Mouse (Mus musculus): ENCODE data around the gene Adprm. TPM values are rescaled to one million over a fixed set of nuclear protein-coding genes. Genes with fewer than 3 reads are reported as not detected.
A peak's percentile ranks its signal among the peaks of the same experiment; 100 is the strongest.

Adprm gene
- polyA plus RNA-seq, 1 experiment from 2014 or later, result 26.5 TPM

DNA sequence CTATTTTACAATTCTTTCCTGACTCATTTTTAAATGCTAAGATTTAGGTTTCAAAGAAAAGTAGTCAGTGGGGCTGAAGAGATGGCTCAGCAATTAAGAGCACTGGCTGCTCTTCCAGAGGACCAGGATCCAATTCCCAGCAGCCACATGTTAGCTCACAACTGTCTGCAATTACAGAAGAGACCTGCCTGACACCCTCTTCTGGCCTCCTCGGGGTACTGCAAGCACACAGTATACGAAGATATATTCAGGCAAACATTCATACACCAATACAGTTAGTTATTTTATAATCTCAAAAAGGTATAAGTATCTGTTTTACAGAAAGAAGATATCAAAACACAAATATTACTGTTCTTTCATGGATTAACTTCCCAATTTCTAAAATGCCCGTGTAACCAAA, 12.6 kb downstream of the Adprm start:
- Histone ChIP-seq H3K27ac (ENCODE audit: low read depth, low read length) (no peak overlapping the region), H3K4me3 (ENCODE audit: low read depth, low read length) (no peak overlapping the region), H3K4me2 (replicated peaks; ENCODE audit: low read depth) (no peak overlapping the region), H3K36me3 (ENCODE audit: control insufficient read depth, insufficient read depth) (peaks cover 36% of the 10 kb centered on the region), H3K4me1 (replicated peaks; ENCODE audit: control insufficient read depth, insufficient read depth, low read length) (0 out of 2 replicates have a peak, but pooled peaks cover under 1% of the 10 kb centered on the region), H3K9me3 (ENCODE audit: control insufficient read depth) (no peaks in the 10 kb centered on the region), H3K9ac (ENCODE audit: low read depth, low read length) (no peak overlapping the region), H3K27me3 (replicated peaks; ENCODE audit: control insufficient read depth, insufficient read depth, low read length) (no peaks in the 10 kb centered on the region)
- 0 out of 2 replicates have a peak, but pooled peaks have one; percentile 36 for TF ChIP-seq CTCF (IDR thresholded peaks at IDR 0.05; ENCODE audit: low read depth)
- 89% methylated on average over 3 of the region's 3 CpGs for WGBS
- no peak for ATAC-seq

DNA sequence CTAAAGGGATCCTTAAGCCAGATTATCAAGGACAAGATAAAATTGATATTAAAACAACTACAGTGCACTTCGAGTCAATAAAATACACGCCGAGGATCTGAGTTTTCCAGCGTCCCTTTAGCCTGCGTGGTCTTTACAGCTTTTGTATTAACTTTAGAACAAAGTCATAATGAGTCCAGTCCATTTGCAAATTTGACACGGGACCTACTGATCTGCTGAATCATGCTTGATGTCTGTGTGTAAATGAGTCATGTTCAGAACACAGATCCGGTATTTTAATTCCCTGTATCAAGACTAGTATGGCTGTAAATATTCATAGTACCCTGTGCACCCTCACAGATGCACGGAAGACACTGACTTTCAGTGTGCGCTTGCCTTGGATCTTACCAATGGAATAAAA, 15.5 kb downstream of the Adprm start:
- ATAC-seq, result no peak
- no peak for TF ChIP-seq CTCF (IDR thresholded peaks at IDR 0.05; ENCODE audit: low read depth)

DNA sequence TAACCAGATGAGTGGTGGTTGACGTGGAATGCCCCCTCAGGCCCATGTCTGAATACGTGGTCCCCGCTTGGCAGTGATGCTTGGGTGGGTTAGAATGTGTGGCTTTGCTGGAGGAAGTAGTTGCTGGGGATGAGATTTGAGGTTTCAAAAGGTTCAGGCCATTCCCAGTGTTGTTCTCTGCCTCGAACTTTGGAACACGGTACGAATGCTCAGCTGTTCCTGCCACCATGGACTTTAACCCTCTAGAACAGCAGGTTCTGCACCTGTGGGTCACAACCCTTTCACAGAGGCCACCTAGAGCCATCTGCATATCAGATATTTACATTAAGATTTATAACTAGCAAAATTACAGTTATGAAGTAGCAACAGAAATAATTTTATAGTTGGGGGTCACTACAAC, 16.2 kb downstream of the Adprm start:
- no peaks in the 10 kb centered on the region for H3K27me3 ChIP-seq (replicated peaks; ENCODE audit: control insufficient read depth, insufficient read depth, low read length)
- peaks cover 25% of the 10 kb centered on the region for H3K36me3 ChIP-seq (ENCODE audit: control insufficient read depth, insufficient read depth)
- no peaks in the 10 kb centered on the region for H3K9me3 ChIP-seq (ENCODE audit: control insufficient read depth)
- H3K9ac ChIP-seq (ENCODE audit: low read depth, low read length), result no peak overlapping the region
- WGBS, result 62% methylated on average over 6 of the region's 6 CpGs
- H3K4me3 ChIP-seq (ENCODE audit: low read depth, low read length), result no peak overlapping the region
- no peak overlapping the region for H3K4me2 ChIP-seq (replicated peaks; ENCODE audit: low read depth)
- H3K27ac ChIP-seq (ENCODE audit: low read depth, low read length), result peak overlapping the region; percentile 73; the same call in 1 of the 2 replicates
- H3K4me1 ChIP-seq (replicated peaks; ENCODE audit: control insufficient read depth, insufficient read depth, low read length), result no peaks in the 10 kb centered on the region
- no peak for TF ChIP-seq CTCF (IDR thresholded peaks at IDR 0.05; ENCODE audit: low read depth)
- peak; percentile 49 for ATAC-seq

More for the DNA sequence above, 15.5 kb downstream of the Adprm start:
- Histone ChIP-seq H3K4me2 (replicated peaks; ENCODE audit: low read depth) (no peak overlapping the region), H3K27me3 (replicated peaks; ENCODE audit: control insufficient read depth, insufficient read depth, low read length) (no peaks in the 10 kb centered on the region), H3K27ac (ENCODE audit: low read depth, low read length) (0 out of 2 replicates have a peak overlapping the region, but pooled peaks have one; percentile 17), H3K36me3 (ENCODE audit: control insufficient read depth, insufficient read depth) (peaks cover 30% of the 10 kb centered on the region), H3K4me1 (replicated peaks; ENCODE audit: control insufficient read depth, insufficient read depth, low read length) (no peaks in the 10 kb centered on the region), H3K4me3 (ENCODE audit: low read depth, low read length) (no peak overlapping the region), H3K9me3 (ENCODE audit: control insufficient read depth) (no peaks in the 10 kb centered on the region), H3K9ac (ENCODE audit: low read depth, low read length) (no peak overlapping the region)
- 92% methylated on average over 9 of the region's 9 CpGs for WGBS

DNA sequence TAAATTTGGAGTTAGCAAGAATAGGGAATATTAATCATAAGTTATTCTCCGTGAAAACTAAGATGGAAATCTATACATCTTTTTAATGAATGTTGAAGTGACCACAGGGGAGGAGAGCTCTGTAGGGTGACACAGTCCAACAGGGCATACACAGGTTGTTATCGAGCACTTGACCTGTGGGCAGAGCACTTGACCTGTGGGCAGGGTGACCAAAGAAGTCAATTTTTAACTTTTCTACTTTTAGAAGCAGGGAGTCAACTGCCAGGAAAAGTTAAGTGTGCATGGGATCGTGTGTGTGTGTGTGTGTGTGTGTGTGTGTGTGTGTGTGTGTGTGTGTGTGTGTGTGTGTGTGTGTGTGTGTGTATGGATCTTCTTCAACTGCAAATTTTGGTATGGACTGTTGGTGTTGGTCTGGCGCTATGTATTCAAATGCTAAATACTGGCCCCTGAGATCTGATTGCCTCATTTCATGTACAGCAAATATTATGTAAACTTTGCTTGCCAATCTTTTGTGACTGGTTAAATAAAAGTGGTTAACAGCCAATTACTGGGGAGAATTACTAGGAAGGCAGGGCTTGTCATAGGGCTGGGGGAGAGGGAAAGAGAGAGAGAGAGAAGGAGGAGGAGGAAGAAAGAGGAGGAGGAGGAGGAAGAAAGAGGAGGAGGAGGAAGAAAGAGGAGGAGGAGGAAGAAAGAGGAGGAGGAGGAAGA, 17.5 kb downstream of the Adprm start:
- no peak for ATAC-seq
- Histone ChIP-seq H3K27ac (ENCODE audit: low read depth, low read length) (no peak overlapping the region), H3K4me2 (replicated peaks; ENCODE audit: low read depth) (no peak overlapping the region), H3K9me3 (ENCODE audit: control insufficient read depth) (no peaks in the 10 kb centered on the region), H3K4me3 (ENCODE audit: low read depth, low read length) (no peak overlapping the region), H3K36me3 (ENCODE audit: control insufficient read depth, insufficient read depth) (peaks cover 13% of the 10 kb centered on the region; the same call in 1 of the 2 replicates), H3K4me1 (replicated peaks; ENCODE audit: control insufficient read depth, insufficient read depth, low read length) (no peaks in the 10 kb centered on the region), H3K9ac (ENCODE audit: low read depth, low read length) (no peak overlapping the region), H3K27me3 (replicated peaks; ENCODE audit: control insufficient read depth, insufficient read depth, low read length) (no peaks in the 10 kb centered on the region)
- 51% methylated on average over 4 of the region's 4 CpGs for WGBS
- TF ChIP-seq CTCF (IDR thresholded peaks at IDR 0.05; ENCODE audit: low read depth), result no peak

DNA sequence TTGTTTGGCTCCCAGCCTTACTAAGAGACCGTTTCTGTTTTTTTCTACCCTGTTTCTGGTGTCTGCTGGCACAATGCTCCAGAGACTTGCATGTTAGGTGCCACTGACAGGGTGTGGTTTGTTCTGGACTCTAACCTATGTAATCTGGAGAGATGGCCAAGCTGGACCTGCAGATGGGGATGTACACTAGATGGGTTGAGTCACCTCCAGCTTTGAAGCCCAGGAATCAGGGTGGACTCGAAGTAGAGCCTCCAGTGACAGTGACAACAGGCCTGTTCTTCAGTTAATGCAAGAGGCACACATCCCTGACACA, 20.8 kb downstream of the Adprm start:
- H3K36me3 ChIP-seq (ENCODE audit: control insufficient read depth, insufficient read depth), result no peaks in the 10 kb centered on the region
- ATAC-seq, result peak; percentile 82; the same call in 1 of the 2 replicates
- WGBS, result 26% methylated on average over 2 of the region's 2 CpGs

DNA sequence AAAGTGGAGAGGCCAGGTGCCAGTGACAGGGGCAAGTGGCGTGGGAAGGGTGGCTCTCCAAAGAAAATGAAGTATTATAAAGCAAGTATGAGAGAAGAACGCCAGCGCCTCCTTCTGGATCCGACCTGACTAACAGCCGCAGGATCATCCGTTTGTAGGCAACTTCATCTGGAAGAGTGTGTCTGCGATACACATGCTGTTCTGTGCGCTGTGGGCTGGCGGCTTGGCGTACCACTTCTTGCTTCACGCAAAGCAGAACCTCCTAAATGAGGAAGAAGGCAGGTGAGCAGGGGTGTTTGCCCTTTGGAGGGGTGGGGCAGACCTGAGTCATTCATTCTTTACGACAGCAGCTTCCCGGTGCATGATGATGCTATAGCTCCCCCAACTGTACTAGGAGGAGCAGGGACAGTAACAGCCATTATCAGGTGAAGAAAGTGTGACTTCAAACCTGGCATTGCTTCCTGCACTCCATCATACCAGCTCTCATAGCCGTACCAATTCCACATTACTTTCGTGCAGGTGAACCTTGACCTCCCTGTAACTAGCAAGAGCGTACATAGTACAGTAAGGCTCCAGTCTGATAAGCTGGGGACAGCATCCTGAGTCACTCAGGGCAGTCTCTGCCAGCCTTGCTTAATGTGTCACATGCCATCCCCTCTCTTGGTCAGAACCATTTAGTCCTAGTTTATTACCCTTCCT, 21.3 kb downstream of the Adprm start:
- Histone ChIP-seq H3K4me2 (replicated peaks; ENCODE audit: low read depth) (peak overlapping the region; percentile 43), H3K27ac (ENCODE audit: low read depth, low read length) (peak overlapping the region; percentile 77), H3K36me3 (ENCODE audit: control insufficient read depth, insufficient read depth) (no peaks in the 10 kb centered on the region), H3K4me1 (replicated peaks; ENCODE audit: control insufficient read depth, insufficient read depth, low read length) (no peaks in the 10 kb centered on the region), H3K4me3 (ENCODE audit: low read depth, low read length) (no peak overlapping the region), H3K9ac (ENCODE audit: low read depth, low read length) (no peak overlapping the region), H3K9me3 (ENCODE audit: control insufficient read depth) (no peaks in the 10 kb centered on the region), H3K27me3 (replicated peaks; ENCODE audit: control insufficient read depth, insufficient read depth, low read length) (no peaks in the 10 kb centered on the region)
- 32% methylated on average over 16 of the region's 16 CpGs for WGBS
- peak; percentile 61 for TF ChIP-seq CTCF (IDR thresholded peaks at IDR 0.05; ENCODE audit: low read depth)
- peak; percentile 96 for ATAC-seq

More for the DNA sequence above, 20.8 kb downstream of the Adprm start:
- Histone ChIP-seq H3K4me3 (ENCODE audit: low read depth, low read length) (no peak overlapping the region), H3K4me2 (replicated peaks; ENCODE audit: low read depth) (no peak overlapping the region), H3K27ac (ENCODE audit: low read depth, low read length) (peak overlapping the region; percentile 77), H3K9ac (ENCODE audit: low read depth, low read length) (no peak overlapping the region), H3K27me3 (replicated peaks; ENCODE audit: control insufficient read depth, insufficient read depth, low read length) (no peaks in the 10 kb centered on the region), H3K9me3 (ENCODE audit: control insufficient read depth) (no peaks in the 10 kb centered on the region), H3K4me1 (replicated peaks; ENCODE audit: control insufficient read depth, insufficient read depth, low read length) (no peaks in the 10 kb centered on the region)
- no peak for TF ChIP-seq CTCF (IDR thresholded peaks at IDR 0.05; ENCODE audit: low read depth)

Measured in intestine, postnatal 0 days (tissue).